ENCODE assay signal across 21 mouse cellular contexts in the genomic region with DNA sequence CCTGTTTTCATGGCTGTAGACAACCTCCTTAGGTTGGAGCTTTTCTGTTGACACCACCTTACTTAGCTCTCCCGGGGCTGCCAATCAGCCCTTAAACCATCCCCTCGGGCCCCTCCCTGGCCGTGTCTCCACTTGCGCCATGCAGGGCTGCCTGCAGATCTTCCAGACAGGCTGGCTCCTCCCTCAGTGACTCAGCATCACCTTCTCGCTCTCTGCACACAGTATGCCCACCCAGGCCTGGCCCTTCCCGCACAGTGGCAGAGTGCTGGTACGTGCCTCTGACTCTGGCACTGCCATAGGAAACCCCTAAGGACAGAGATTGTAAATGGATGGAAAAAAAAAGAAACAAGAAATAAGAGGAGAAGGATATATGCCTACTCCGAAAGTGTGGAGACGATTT. TPM values are rescaled to one million over a fixed set of nuclear protein-coding genes. Genes with fewer than 3 reads are reported as not detected.
DNase-seq lines count a peak whose midpoint lies in the region; ATAC-seq lines count a peak whose summit lies in the region.
"Had no signal": no experiment of that assay in that cellular context is flagged by ENCODE, and none has a peak within 500 bp of the region (broad histone marks: within the 10 kb centered on the region; RNA-seq: fewer than 3 reads in every experiment).

No protein-coding gene starts in this region.

- H3K9me3 ChIP-seq in heart, embryonic 12.5 days (replicated peaks), result no peaks in the 10 kb centered on the region
- no peaks in the 10 kb centered on the region for H3K9me3 ChIP-seq in hindbrain, embryonic 10.5 days
- H3K9me3 ChIP-seq: limb, embryonic 13.5 days had no signal

- no peak overlapping the region for H3K4me2 ChIP-seq in heart, embryonic 12.5 days
- H3K4me2 ChIP-seq: limb, embryonic 13.5 days; midbrain, embryonic 12.5 days had no signal

- DNase-seq in heart, postnatal 14 days, result no peak
- DNase-seq in urinary bladder, adult 18-20 months (ENCODE audit: low spot score in 2 of 2), result peak; percentile 55 to 81
- no peak for DNase-seq in urinary bladder, postnatal 10 days (ENCODE audit: low spot score)
- DNase-seq in brain, adult 2 months (ENCODE audit: low read depth, low spot score), result peak; percentile 55
- DNase-seq in yolk sac, embryonic 10.5 days (ENCODE audit: low spot score), result peak; percentile 5
- no peak for DNase-seq in thymus, postnatal 25 days
- DNase-seq in hindbrain, embryonic 10.5 days (ENCODE audit: low spot score), result no peak
- DNase-seq: cerebellum, adult 2 months; embryo, embryonic 11 days; kidney, adult 9 months; lung, postnatal 10 days; thymus, adult 18-20 months had no signal

- H3K27me3 ChIP-seq in heart, embryonic 12.5 days (replicated peaks), result no peaks in the 10 kb centered on the region
- no peaks in the 10 kb centered on the region for H3K27me3 ChIP-seq in hindbrain, embryonic 10.5 days (ENCODE audit: insufficient read depth, poor library complexity, severe bottlenecking)
- H3K27me3 ChIP-seq: limb, embryonic 13.5 days; midbrain, embryonic 12.5 days had no signal

- WGBS in heart, embryonic 12.5 days, result 39% methylated on average over 9 of the region's 9 CpGs
- WGBS in hindbrain, embryonic 10.5 days, result 48% methylated on average over 9 of the region's 9 CpGs

- ATAC-seq in heart, embryonic 12.5 days (ENCODE audit: insufficient number of reproducible peaks, low FRiP score), result peak; percentile 78
- ATAC-seq: activated CD4-positive, CD25-positive, alpha-beta regulatory T cell, adult 4 months; CD4-positive, CD25-positive, alpha-beta regulatory T cell, adult 4 months; hindbrain, embryonic 16.5 days had no signal

- H3K36me3 ChIP-seq in heart, embryonic 12.5 days, result peaks cover 90% of the 10 kb centered on the region
- peaks cover 53% of the 10 kb centered on the region for H3K36me3 ChIP-seq in hindbrain, embryonic 10.5 days

- intact Hi-C loops in heart, postnatal 14 days (cut with DNase I), result no loop called here

- H3K4me1 ChIP-seq in heart, embryonic 12.5 days (replicated peaks), result peaks cover 4% of the 10 kb centered on the region
- 0 out of 2 replicates have a peak, but pooled peaks cover 4% of the 10 kb centered on the region for H3K4me1 ChIP-seq in hindbrain, embryonic 10.5 days (replicated peaks)
- H3K4me1 ChIP-seq: limb, embryonic 13.5 days; midbrain, embryonic 12.5 days had no signal

- H3K27ac ChIP-seq in heart, embryonic 12.5 days (ENCODE audit: poor library complexity, severe bottlenecking), result no peak overlapping the region
- no peak overlapping the region for H3K27ac ChIP-seq in hindbrain, embryonic 10.5 days
- H3K27ac ChIP-seq: limb, embryonic 13.5 days; midbrain, embryonic 12.5 days had no signal

- H3K4me3 ChIP-seq in heart, embryonic 12.5 days, result no peak overlapping the region
- H3K4me3 ChIP-seq in hindbrain, embryonic 10.5 days, result no peak overlapping the region
- H3K4me3 ChIP-seq: erythroblast, embryonic 14.5 days; limb, embryonic 13.5 days; midbrain, embryonic 12.5 days had no signal

- no peak overlapping the region for H3K9ac ChIP-seq in heart, embryonic 12.5 days
- H3K9ac ChIP-seq: limb, embryonic 13.5 days; midbrain, embryonic 12.5 days had no signal

RNA-seq across cellular contexts. Expression of gene Tacr2, which starts 30.5 kb away (rescaled TPM):
- not detected in 2 replicates for polyA plus RNA-seq in heart, embryonic 12.5 days (2016; fragmentation: Nextera tagmentation; extraction: Ambion mirVana)
- total RNA-seq in heart, postnatal 14 days (2021), result not detected
- polyA plus RNA-seq in hindbrain, embryonic 10.5 days (2016; fragmentation: Nextera tagmentation; extraction: Ambion mirVana), result not detected in 2 replicates
- total RNA-seq: gastrocnemius, adult 18-20 months; heart, adult 8-10 months had no signal
- polyA plus RNA-seq: activated CD4-positive, CD25-positive, alpha-beta regulatory T cell, adult 4 months; CD4-positive, CD25-positive, alpha-beta regulatory T cell, adult 4 months; erythroblast, embryonic 14.5 days; hindbrain, embryonic 16.5 days; limb, embryonic 13.5 days; midbrain, embryonic 12.5 days had no signal

RNA-seq across cellular contexts. Expression of gene Tspan15, which starts 51.7 kb away (rescaled TPM):
- 5.6 and 5.7 TPM in 2 replicates for polyA plus RNA-seq in heart, embryonic 12.5 days (2016; fragmentation: Nextera tagmentation; extraction: Ambion mirVana)
- total RNA-seq in heart, postnatal 14 days (2021), result 10 to 100 TPM; 10.6 to 11.5 TPM
- polyA plus RNA-seq in hindbrain, embryonic 10.5 days (2016; fragmentation: Nextera tagmentation; extraction: Ambion mirVana), result 18.6 and 18.8 TPM in 2 replicates

Comparison
In these comparisons a context has a peak if more than half of its experiments do, and no peak if none do; other contexts are left out.
1. DNase-seq: peak in urinary bladder, adult 18-20 months (2 of 2), brain, adult 2 months (single experiment) and yolk sac, embryonic 10.5 days (single experiment); none in heart, postnatal 14 days (0 of 2), urinary bladder, postnatal 10 days (single experiment), thymus, postnatal 25 days (single experiment) and hindbrain, embryonic 10.5 days (single experiment).